Mouse (Mus musculus): ENCODE measurements around the gene Cd68. TPM values are rescaled to one million over a fixed set of nuclear protein-coding genes. Genes with fewer than 3 reads are reported as not detected.

The Cd68 gene
- total RNA-seq, 2 experiments from 2014 or later = 17.5 to 19.6 TPM

Small RNA genes lying within 50 kb of the gene (microRNA-seq; reads per million reads assigned to microRNA genes)
- gene Mir1934 = 5.4 to 8.1 reads per million in 2 experiments
- gene Mir467f = 0 reads per million in 2 experiments

Other genes with a start within 250 kb of the Cd68 start
- gene Dnah2, start 117.0 kb downstream of the Cd68 start, total RNA-seq (2021) = 1 to 10 TPM; 3.0 to 3.6 TPM
- gene Efnb3, start 105.9 kb downstream of the Cd68 start, total RNA-seq (2021) = 10 to 100 TPM; 57.5 to 60.4 TPM
- 10 to 100 TPM; 10.1 to 10.4 TPM for gene Wrap53, start 85.9 kb downstream of the Cd68 start, total RNA-seq (2021)
- 10 to 100 TPM; 18.7 to 21.1 TPM for gene Trp53, start 85.8 kb downstream of the Cd68 start, total RNA-seq (2021)
- gene Atp1b2, start 60.2 kb downstream of the Cd68 start, total RNA-seq (2021) = 100 to 1,000 TPM; 403 to 438 TPM
- gene Shbg, start 48.2 kb downstream of the Cd68 start, total RNA-seq (2021) = not detected
- gene Sat2, start 44.1 kb downstream of the Cd68 start, total RNA-seq (2021) = 1 to 10 TPM; 7.4 to 7.7 TPM
- 100 to 1,000 TPM; 122 to 133 TPM for gene Fxr2, start 33.2 kb downstream of the Cd68 start, total RNA-seq (2021)
- not detected for gene Sox15, start 10.8 kb downstream of the Cd68 start, total RNA-seq (2021)
- gene Mpdu1, start 3.5 kb downstream of the Cd68 start, total RNA-seq (2021) = 10 to 100 TPM; 59.1 to 59.7 TPM
- 100 to 1,000 TPM; 323 to 328 TPM for gene Eif4a1, start 6.3 kb upstream of the Cd68 start, total RNA-seq (2021)
- gene Senp3, start 15.9 kb upstream of the Cd68 start, total RNA-seq (2021) = 10 to 100 TPM; 94.3 to 97.5 TPM
- 1 to 10 TPM; 2.0 to 2.7 TPM for gene Tnfsf13, start 19.6 kb upstream of the Cd68 start, total RNA-seq (2021)
- gene Tnfsf12, start 29.7 kb upstream of the Cd68 start, total RNA-seq (2021) = 1 to 10 TPM; 8.6 to 8.9 TPM
- gene Tnfsfm13, start 29.9 kb upstream of the Cd68 start, total RNA-seq (2021) = 1 to 10 TPM; 1.9 to 2.2 TPM
- 10 to 100 TPM; 53.3 to 53.6 TPM for gene Polr2a, start 92.5 kb upstream of the Cd68 start, total RNA-seq (2021)
- gene Slc35g3, start 95.8 kb upstream of the Cd68 start, total RNA-seq (2021) = not detected
- 100 to 1,000 TPM; 110 to 114 TPM for gene Zbtb4, start 99.8 kb upstream of the Cd68 start, total RNA-seq (2021)
- 1 to 10 TPM; 1.3 to 2.0 TPM for gene Chrnb1, start 129.8 kb upstream of the Cd68 start, total RNA-seq (2021)
- gene Fgf11, start 135.7 kb upstream of the Cd68 start, total RNA-seq (2021) = 10 to 100 TPM; 14.9 to 17.2 TPM
- not detected for gene Tmem102, start 139.5 kb upstream of the Cd68 start, total RNA-seq (2021)
- not detected for gene Gm39566, start 149.1 kb upstream of the Cd68 start, total RNA-seq (2021)
- gene Spem2, start 152.3 kb upstream of the Cd68 start, total RNA-seq (2021) = not detected
- under 1 TPM in 1 of 2 experiments, not detected in 1; 0.43 TPM for gene Spem1, start 156.0 kb upstream of the Cd68 start, total RNA-seq (2021)
- gene Nlgn2, start 171.6 kb upstream of the Cd68 start, total RNA-seq (2021) = 100 to 1,000 TPM; 233 to 248 TPM
- gene Tmem256, start 172.4 kb upstream of the Cd68 start, total RNA-seq (2021) = 100 to 1,000 TPM; 129 to 134 TPM
- 10 to 100 TPM; 15.6 to 19.2 TPM for gene Plscr3, start 180.2 kb upstream of the Cd68 start, total RNA-seq (2021)
- under 1 TPM in 1 of 2 experiments, not detected in 1; 0.27 TPM for gene Tnk1, start 192.6 kb upstream of the Cd68 start, total RNA-seq (2021)
- gene Tmem95, start 211.9 kb upstream of the Cd68 start, total RNA-seq (2021) = not detected
- 1 to 10 TPM; 1.1 to 1.2 TPM for gene Kctd11, start 215.3 kb upstream of the Cd68 start, total RNA-seq (2021)
- gene Acap1, start 229.4 kb upstream of the Cd68 start, total RNA-seq (2021) = not detected
- gene 2810408A11Rik, start 234.8 kb upstream of the Cd68 start, total RNA-seq (2021) = under 1 TPM; 0.55 to 0.60 TPM
- gene Neurl4, start 234.9 kb upstream of the Cd68 start, total RNA-seq (2021) = 100 to 1,000 TPM; 113 to 117 TPM
- gene Gps2, start 247.7 kb upstream of the Cd68 start, total RNA-seq (2021) = 10 to 100 TPM; 26.9 to 33.2 TPM